Mouse (Mus musculus): Measurements from ENCODE around the gene Nupr1.

The Nupr1 gene

GRCm38 (mm10) chr7:126643244-126643617 is 12.6 kb upstream of the Nupr1 start:
- DNase-seq (ENCODE audit: low read depth) = peak; percentile 73

- DNase-seq (ENCODE audit: low read depth) = peak; percentile 38
Observed at GRCm38 (mm10) chr7:126642545-126643243, 12.0 kb upstream of the Nupr1 start.

GRCm38 (mm10) chr7:126636733-126637520 is 6.3 kb upstream of the Nupr1 start:
- DNase-seq (ENCODE audit: low read depth) = peak; percentile 82

- DNase-seq (ENCODE audit: low read depth) = no peak
Observed at GRCm38 (mm10) chr7:126635375-126635774, 4.7 kb upstream of the Nupr1 start.

GRCm38 (mm10) chr7:126632478-126632877 is 1.8 kb upstream of the Nupr1 start:
- DNase-seq (ENCODE audit: low read depth) = no peak

GRCm38 (mm10) chr7:126629915-126630314 is 746 bp downstream of the Nupr1 start:
- DNase-seq (ENCODE audit: low read depth) = no peak

GRCm38 (mm10) chr7:126628111-126628510 is 2.5 kb downstream of the Nupr1 start:
- no peak for DNase-seq (ENCODE audit: low read depth)

- DNase-seq (ENCODE audit: low read depth) = no peak
Observed at GRCm38 (mm10) chr7:126625807-126626600, 4.7 kb downstream of the Nupr1 start.

GRCm38 (mm10) chr7:126625369-126625768 is 5.3 kb downstream of the Nupr1 start:
- no peak for DNase-seq (ENCODE audit: low read depth)

GRCm38 (mm10) chr7:126624774-126625173 is 5.9 kb downstream of the Nupr1 start:
- no peak for DNase-seq (ENCODE audit: low read depth)

GRCm38 (mm10) chr7:126623381-126623780 is 7.3 kb downstream of the Nupr1 start:
- no peak for DNase-seq (ENCODE audit: low read depth)

GRCm38 (mm10) chr7:126621452-126622359 is 9.0 kb downstream of the Nupr1 start:
- no peak for DNase-seq (ENCODE audit: low read depth)

- DNase-seq (ENCODE audit: low read depth) = peak; percentile 85
Observed at GRCm38 (mm10) chr7:126619559-126620275, 10.9 kb downstream of the Nupr1 start.

- DNase-seq (ENCODE audit: low read depth) = no peak
Observed at GRCm38 (mm10) chr7:126616707-126617106, 14.0 kb downstream of the Nupr1 start.

- DNase-seq (ENCODE audit: low read depth) = no peak
Observed at GRCm38 (mm10) chr7:126612736-126613135, 17.9 kb downstream of the Nupr1 start.

GRCm38 (mm10) chr7:126607796-126608195 is 22.9 kb downstream of the Nupr1 start:
- DNase-seq (ENCODE audit: low read depth) = no peak

- no peak for DNase-seq (ENCODE audit: low read depth)
Observed at GRCm38 (mm10) chr7:126607064-126607463, 23.6 kb downstream of the Nupr1 start.

GRCm38 (mm10) chr7:126606611-126607010 is 24.1 kb downstream of the Nupr1 start:
- DNase-seq (ENCODE audit: low read depth) = peak; percentile 60

GRCm38 (mm10) chr7:126602650-126603049 is 28.0 kb downstream of the Nupr1 start:
- no peak for DNase-seq (ENCODE audit: low read depth)

- DNase-seq (ENCODE audit: low read depth) = no peak
Observed at GRCm38 (mm10) chr7:126601896-126602295, 28.8 kb downstream of the Nupr1 start.

GRCm38 (mm10) chr7:126598919-126599318 is 31.7 kb downstream of the Nupr1 start:
- no peak for DNase-seq (ENCODE audit: low read depth)
